Mouse (Mus musculus) hindbrain, embryonic 14.5 days (tissue): ENCODE measurements around the gene Myo5a. TPM values are rescaled to one million over a fixed set of nuclear protein-coding genes. Genes with fewer than 3 reads are reported as not detected.
"Not testable (repeated sequence)": the region's sequence is repeated elsewhere in the genome, so short reads cannot be mapped to it uniquely, and the experiment has no call there.

ENCODE experiments used
- ATAC-seq: fragments of 200-750 bp; cut with Nextera tagmentation; 2 replicates; pipeline ENCODE4 v1.8.0; 2017; ENCODE audit warnings: moderate number of reproducible peaks, mild to moderate bottlenecking, moderate TSS enrichment, moderate library complexity; ENCODE audit not compliant: low FRiP score
- DNase-seq: peaks from one replicate; pipeline ENCODE4 v3.0.0-alpha.2; 2015; ENCODE audit warnings: low spot score
- H3K27ac ChIP-seq: fragments of 300-500 bp; sonication (generic); 2 replicates; pipeline ENCODE4 v1.5.1; 2014; ENCODE audit warnings: mild to moderate bottlenecking, moderate library complexity
- H3K27me3 ChIP-seq: fragments of 300-500 bp; sonication (generic); 2 replicates; pipeline ENCODE4 v1.6.1; 2014; ENCODE audit warnings: mild to moderate bottlenecking, low read length, mixed read lengths; ENCODE audit not compliant: control insufficient read depth, insufficient read depth
- H3K36me3 ChIP-seq: fragments of 300-500 bp; sonication (generic); replicated peaks from 2 replicates; pipeline ENCODE4 v1.6.1; 2014; ENCODE audit not compliant: control insufficient read depth, insufficient read depth
- H3K4me1 ChIP-seq: fragments of 300-500 bp; sonication (generic); replicated peaks from 2 replicates; pipeline ENCODE4 v1.6.1; 2014; ENCODE audit warnings: antibody characterized with exemption, low read length, mixed read lengths; ENCODE audit not compliant: control insufficient read depth, insufficient read depth
- H3K4me2 ChIP-seq: fragments of 300-500 bp; sonication (generic); replicated peaks from 2 replicates; pipeline ENCODE4 v1.6.1; 2014; ENCODE audit warnings: mild to moderate bottlenecking, moderate library complexity
- H3K4me3 ChIP-seq: fragments of 300-500 bp; sonication (generic); replicated peaks from 2 replicates; pipeline ENCODE4 v1.5.1; 2014; ENCODE audit warnings: mild to moderate bottlenecking, low read length
- H3K9ac ChIP-seq: fragments of 300-500 bp; sonication (generic); 2 replicates; pipeline ENCODE4 v1.6.1; 2014
- H3K9me3 ChIP-seq: fragments of 300-500 bp; sonication (generic); 2 replicates; pipeline ENCODE4 v1.6.1; 2016; ENCODE audit warnings: low read length; ENCODE audit not compliant: control insufficient read depth
- WGBS: fragments of 180-500 bp; shearing (Covaris S2); extraction: QIAGEN DNeasy Blood & Tissue Kit; methylation state at CpG from one replicate; pipeline ENCODE4 v1.1.7; 2014; 5-methylcytosine and 5-hydroxymethylcytosine counted together
- polyA plus RNA-seq: library from polyadenylated mRNA; unstranded; fragments of >200 nt; fragmentation: Nextera tagmentation; extraction: Ambion mirVana; gene quantifications from 2 replicates; pipeline ENCODE4 v1.2.1, GENCODE M21; 2014

The Myo5a gene
- polyA plus RNA-seq, 1 experiment from 2014 or later: 58.1 TPM

GRCm38 (mm10) chr9:75247870-75248269 lies 177.1 kb downstream of the Myo5a start:
- Histone ChIP-seq H3K27me3 (no peaks in the 10 kb centered on the region), H3K9me3 (no peaks in the 10 kb centered on the region), H3K4me1 (no peaks in the 10 kb centered on the region), H3K4me3 (no peak overlapping the region), H3K4me2 (no peak overlapping the region), H3K36me3 (no peaks in the 10 kb centered on the region), H3K27ac (no peak overlapping the region), H3K9ac (no peak overlapping the region)
- WGBS: 92% methylated on average over 6 of the region's 6 CpGs
- DNase-seq (no peak), ATAC-seq (no peak)

GRCm38 (mm10) chr9:75248359-75248758 lies 177.5 kb downstream of the Myo5a start:
- WGBS: 90% methylated on average over 1 of the region's 1 CpGs
- ATAC-seq: no peak

GRCm38 (mm10) chr9:75248874-75249273 lies 178.1 kb downstream of the Myo5a start:
- Histone ChIP-seq H3K27ac (no peak overlapping the region), H3K9me3 (no peaks in the 10 kb centered on the region), H3K9ac (no peak overlapping the region), H3K4me1 (peaks cover 2% of the 10 kb centered on the region), H3K36me3 (no peaks in the 10 kb centered on the region), H3K27me3 (no peaks in the 10 kb centered on the region), H3K4me3 (no peak overlapping the region), H3K4me2 (no peak overlapping the region)
- DNase-seq: no peak
- no peak for ATAC-seq

More at GRCm38 (mm10) chr9:75248359-75248758, 177.5 kb downstream of the Myo5a start:
- H3K4me3 ChIP-seq: no peak overlapping the region
- no peaks in the 10 kb centered on the region for H3K36me3 ChIP-seq
- H3K9me3 ChIP-seq: no peaks in the 10 kb centered on the region
- no peak overlapping the region for H3K27ac ChIP-seq
- no peak overlapping the region for H3K9ac ChIP-seq
- DNase-seq: no peak
- H3K4me1 ChIP-seq: no peaks in the 10 kb centered on the region
- no peak overlapping the region for H3K4me2 ChIP-seq
- H3K27me3 ChIP-seq: no peaks in the 10 kb centered on the region

- not testable (repeated sequence) for ATAC-seq, DNase-seq, H3K4me3 ChIP-seq, H3K27ac ChIP-seq, H3K4me2 ChIP-seq, H3K36me3 ChIP-seq, H3K27me3 ChIP-seq, H3K9ac ChIP-seq, H3K9me3 ChIP-seq
- WGBS: 81% methylated on average over 6 of the region's 6 CpGs
- H3K4me1 ChIP-seq: peaks cover 15% of the 10 kb centered on the region
Observed at GRCm38 (mm10) chr9:75253158-75253557, 182.3 kb downstream of the Myo5a start.

GRCm38 (mm10) chr9:75253766-75254165 lies 183.0 kb downstream of the Myo5a start:
- Histone ChIP-seq H3K27me3 (no peaks in the 10 kb centered on the region), H3K4me3 (no peak overlapping the region), H3K36me3 (no peaks in the 10 kb centered on the region), H3K9me3 (no peaks in the 10 kb centered on the region), H3K4me2 (no peak overlapping the region), H3K9ac (no peak overlapping the region; the same call in 1 of the 2 replicates), H3K27ac (peak overlapping the region; percentile 84), H3K4me1 (peaks cover 15% of the 10 kb centered on the region)
- no peak for ATAC-seq
- no peak for DNase-seq
- 52% methylated on average over 3 of the region's 3 CpGs for WGBS

GRCm38 (mm10) chr9:75254196-75254955 lies 183.6 kb downstream of the Myo5a start:
- no peaks in the 10 kb centered on the region for H3K9me3 ChIP-seq
- DNase-seq: peak; percentile 77
- WGBS: 44% methylated on average over 13 of the region's 13 CpGs
- peak overlapping the region; percentile 84 for H3K27ac ChIP-seq
- H3K36me3 ChIP-seq: no peaks in the 10 kb centered on the region
- no peak overlapping the region; the same call in 1 of the 2 replicates for H3K9ac ChIP-seq
- H3K4me1 ChIP-seq: peaks cover 15% of the 10 kb centered on the region
- H3K4me3 ChIP-seq: no peak overlapping the region
- peak; percentile 94 for ATAC-seq
- H3K27me3 ChIP-seq: no peaks in the 10 kb centered on the region
- H3K4me2 ChIP-seq: no peak overlapping the region

GRCm38 (mm10) chr9:75255820-75256545 lies 185.2 kb downstream of the Myo5a start:
- WGBS: 89% methylated on average over 14 of the region's 14 CpGs
- no peak overlapping the region for H3K27ac ChIP-seq

GRCm38 (mm10) chr9:75258792-75259191 lies 188.0 kb downstream of the Myo5a start:
- Histone ChIP-seq H3K4me2 (no peak overlapping the region), H3K27me3 (no peaks in the 10 kb centered on the region), H3K9me3 (no peaks in the 10 kb centered on the region), H3K27ac (no peak overlapping the region), H3K4me1 (peaks cover 30% of the 10 kb centered on the region), H3K9ac (no peak overlapping the region), H3K36me3 (no peaks in the 10 kb centered on the region), H3K4me3 (no peak overlapping the region)
- no peak for DNase-seq
- WGBS: 68% methylated on average over 4 of the region's 4 CpGs
- ATAC-seq: no peak

More at GRCm38 (mm10) chr9:75255820-75256545, 185.2 kb downstream of the Myo5a start:
- Histone ChIP-seq H3K9me3 (no peaks in the 10 kb centered on the region), H3K9ac (no peak overlapping the region), H3K27me3 (no peaks in the 10 kb centered on the region), H3K4me1 (peaks cover 19% of the 10 kb centered on the region), H3K4me2 (no peak overlapping the region), H3K4me3 (no peak overlapping the region), H3K36me3 (no peaks in the 10 kb centered on the region)
- DNase-seq (no peak), ATAC-seq (no peak)

- no peaks in the 10 kb centered on the region for H3K9me3 ChIP-seq
- H3K4me2 ChIP-seq: no peak overlapping the region
- H3K27me3 ChIP-seq: no peaks in the 10 kb centered on the region
- H3K36me3 ChIP-seq: no peaks in the 10 kb centered on the region
- no peak overlapping the region for H3K4me3 ChIP-seq
- WGBS: 94% methylated on average over 4 of the region's 4 CpGs
- ATAC-seq (no peak), DNase-seq (no peak)
- no peak overlapping the region for H3K27ac ChIP-seq
- H3K4me1 ChIP-seq: peaks cover 22% of the 10 kb centered on the region
- no peak overlapping the region for H3K9ac ChIP-seq
Observed at GRCm38 (mm10) chr9:75259656-75260055, 188.8 kb downstream of the Myo5a start.
